Mouse (Mus musculus): ENCODE measurements around the gene Olfr823. TPM values are rescaled to one million over a fixed set of nuclear protein-coding genes. Genes with fewer than 3 reads are reported as not detected.
"Not testable (repeated sequence)": the region's sequence is repeated elsewhere in the genome, so short reads cannot be mapped to it uniquely, and the experiment has no call there.

Gene Olfr823
- not detected in 2 replicates for polyA plus RNA-seq (2015; fragmentation: Nextera tagmentation; extraction: Ambion mirVana)

DNA sequence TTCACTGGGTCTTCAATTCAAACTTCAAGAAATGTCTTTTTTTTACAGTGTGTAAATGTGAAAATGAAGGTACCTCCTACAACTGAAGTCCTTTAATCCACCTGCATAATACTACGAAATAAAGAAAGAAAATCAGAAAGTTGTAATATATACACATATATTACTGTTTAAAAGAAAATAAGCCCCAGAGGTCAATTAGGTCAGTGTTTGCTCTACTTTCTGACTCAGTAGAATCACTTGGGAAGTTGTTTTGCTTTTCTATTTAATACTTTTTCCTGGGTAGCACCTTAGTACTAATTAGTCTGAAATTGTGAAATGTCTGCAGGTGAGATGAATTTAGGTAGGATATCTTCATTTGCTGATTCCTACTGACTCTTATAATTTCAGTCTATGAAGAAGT lies at the start of gene Olfr823:
TSS of gene Olfr823 (minus strand) at position 101 of the 400 bp plus-strand sequence.
- not testable (repeated sequence) for H3K9ac ChIP-seq; H3K36me3 ChIP-seq; H3K27ac ChIP-seq; H3K9me3 ChIP-seq (replicated peaks); H3K4me3 ChIP-seq; ATAC-seq (replicated peaks; ENCODE audit: insufficient number of reproducible peaks, insufficient read depth, low FRiP score, low read depth); H3K27me3 ChIP-seq; H3K4me2 ChIP-seq; H3K4me1 ChIP-seq (replicated peaks)
- 92% methylated on average over 1 of the region's 1 CpGs for WGBS

DNA sequence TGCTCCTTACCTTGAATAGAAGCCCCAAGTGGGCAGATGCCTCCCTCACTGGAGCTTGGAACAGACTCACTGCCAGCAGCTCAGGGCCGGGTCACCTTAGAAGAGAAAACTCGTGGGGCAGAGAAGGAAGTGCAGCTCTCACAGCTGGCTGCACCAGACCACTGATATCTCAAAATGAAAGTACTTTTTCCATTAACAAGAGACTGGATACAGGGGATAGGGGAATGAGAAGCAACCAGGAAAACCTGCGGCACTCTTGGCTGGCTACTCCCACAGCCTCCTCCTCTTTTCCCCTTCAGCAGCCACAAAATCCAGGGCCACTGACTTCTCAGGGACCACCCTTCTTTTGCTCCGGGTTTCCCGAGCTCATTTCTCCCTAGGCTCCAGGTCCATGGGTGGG lies 28.9 kb upstream of the Olfr823 start:
- no peaks in the 10 kb centered on the region for H3K4me1 ChIP-seq (replicated peaks)
- no peak overlapping the region for H3K4me3 ChIP-seq
- 66% methylated on average over 5 of the region's 5 CpGs for WGBS
- H3K9me3 ChIP-seq (replicated peaks), result no peaks in the 10 kb centered on the region
- H3K9ac ChIP-seq, result no peak overlapping the region
- no peak overlapping the region for H3K4me2 ChIP-seq
- no peaks in the 10 kb centered on the region for H3K27me3 ChIP-seq
- H3K27ac ChIP-seq, result no peak overlapping the region
- no peaks in the 10 kb centered on the region for H3K36me3 ChIP-seq
- no peak for ATAC-seq (replicated peaks; ENCODE audit: insufficient number of reproducible peaks, insufficient read depth, low FRiP score, low read depth)

DNA sequence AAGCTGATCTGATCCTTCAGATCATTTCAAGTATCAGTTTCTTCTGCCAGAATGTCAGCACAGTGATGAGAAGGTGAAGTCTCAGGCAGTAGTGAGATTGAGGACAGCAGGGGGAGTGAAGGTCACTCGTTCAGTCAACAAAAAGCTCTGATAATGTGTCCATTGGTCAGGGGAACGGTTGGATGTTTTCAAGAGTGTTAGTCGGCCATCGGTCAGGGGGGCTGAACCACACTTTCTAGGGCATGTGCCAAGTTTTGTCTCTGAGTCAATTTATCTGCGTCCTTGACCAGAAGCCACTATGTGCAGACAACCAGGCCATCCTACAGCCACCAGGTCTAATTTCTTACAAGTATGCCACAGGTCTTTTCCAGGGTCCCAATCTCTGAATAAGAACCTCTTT lies 27.3 kb upstream of the Olfr823 start:
- H3K4me1 ChIP-seq (replicated peaks); ATAC-seq (replicated peaks; ENCODE audit: insufficient number of reproducible peaks, insufficient read depth, low FRiP score, low read depth); H3K4me3 ChIP-seq; H3K9ac ChIP-seq; H3K4me2 ChIP-seq; H3K27me3 ChIP-seq; H3K9me3 ChIP-seq (replicated peaks); H3K36me3 ChIP-seq; H3K27ac ChIP-seq: not testable (repeated sequence)
- WGBS, result 65% methylated on average over 5 of the region's 5 CpGs

DNA sequence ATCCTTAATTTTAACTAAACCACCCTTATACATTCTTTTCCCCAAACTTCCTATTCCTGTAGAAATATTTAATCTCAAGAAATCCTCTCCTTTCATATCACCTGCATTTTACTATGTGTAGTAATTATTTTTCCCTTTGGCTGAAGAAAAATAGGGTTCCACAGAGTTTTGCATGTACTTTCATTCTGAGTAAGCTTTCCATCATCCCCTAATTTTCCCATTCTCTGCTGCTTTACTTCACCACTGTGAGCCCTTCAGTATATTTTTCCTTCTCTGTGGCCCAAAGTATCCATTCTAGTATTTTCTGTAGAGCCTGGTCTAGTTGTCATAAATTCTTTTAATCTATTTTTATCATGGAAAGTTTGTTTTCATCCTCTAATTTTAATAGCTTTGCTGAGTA lies 19.6 kb upstream of the Olfr823 start:
- no peak overlapping the region for H3K4me2 ChIP-seq
- H3K27ac ChIP-seq, result no peak overlapping the region
- no peaks in the 10 kb centered on the region for H3K4me1 ChIP-seq (replicated peaks)
- no peaks in the 10 kb centered on the region for H3K36me3 ChIP-seq
- no peaks in the 10 kb centered on the region for H3K27me3 ChIP-seq
- H3K9ac ChIP-seq, result no peak overlapping the region
- H3K9me3 ChIP-seq (replicated peaks), result no peaks in the 10 kb centered on the region
- ATAC-seq (replicated peaks; ENCODE audit: insufficient number of reproducible peaks, insufficient read depth, low FRiP score, low read depth), result no peak
- no peak overlapping the region for H3K4me3 ChIP-seq

DNA sequence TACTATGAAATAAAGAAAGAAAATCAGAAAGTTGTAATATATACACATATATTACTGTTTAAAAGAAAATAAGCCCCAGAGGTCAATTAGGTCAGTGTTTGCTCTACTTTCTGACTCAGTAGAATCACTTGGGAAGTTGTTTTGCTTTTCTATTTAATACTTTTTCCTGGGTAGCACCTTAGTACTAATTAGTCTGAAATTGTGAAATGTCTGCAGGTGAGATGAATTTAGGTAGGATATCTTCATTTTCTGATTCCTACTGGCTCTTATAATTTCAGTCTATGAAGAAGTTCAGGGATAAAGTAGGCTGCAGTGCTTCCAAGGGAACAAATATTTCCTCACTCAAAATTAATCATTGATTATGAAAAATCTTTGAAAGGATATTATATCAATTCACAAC lies 14.7 kb upstream of the Olfr823 start, which contains the start of gene Olfr824:
TSS of gene Olfr824 (minus strand) at position 101 of the 400 bp plus-strand sequence.
- H3K9ac ChIP-seq; H3K9me3 ChIP-seq (replicated peaks); H3K4me2 ChIP-seq; H3K4me3 ChIP-seq; H3K4me1 ChIP-seq (replicated peaks); H3K27ac ChIP-seq; H3K36me3 ChIP-seq; H3K27me3 ChIP-seq; ATAC-seq (replicated peaks; ENCODE audit: insufficient number of reproducible peaks, insufficient read depth, low FRiP score, low read depth): not testable (repeated sequence)

DNA sequence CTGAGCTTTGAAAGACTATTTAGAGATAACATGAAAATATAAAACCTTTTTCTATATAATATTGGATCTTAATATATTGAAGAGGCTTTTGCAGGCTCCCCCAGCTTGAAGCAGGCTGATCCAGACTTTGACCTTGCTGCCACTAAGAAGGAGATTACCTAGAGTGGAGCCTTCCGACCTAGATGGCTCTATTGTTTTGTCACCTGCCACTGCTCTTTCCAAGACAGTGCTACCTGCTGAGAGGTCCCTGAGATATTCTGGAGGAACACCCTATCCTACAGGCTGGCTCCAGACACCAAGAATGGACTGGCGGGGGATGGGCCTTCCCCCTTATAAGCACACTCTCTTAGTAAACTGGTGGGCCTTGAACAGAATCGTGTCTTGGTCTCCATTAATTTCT lies 862 bp upstream of the Olfr823 start:
- not testable (repeated sequence) for H3K4me2 ChIP-seq; H3K4me1 ChIP-seq (replicated peaks); H3K9ac ChIP-seq; ATAC-seq (replicated peaks; ENCODE audit: insufficient number of reproducible peaks, insufficient read depth, low FRiP score, low read depth); H3K27ac ChIP-seq; H3K9me3 ChIP-seq (replicated peaks); H3K36me3 ChIP-seq; H3K27me3 ChIP-seq; H3K4me3 ChIP-seq
- 61% methylated on average over 3 of the region's 3 CpGs for WGBS

DNA sequence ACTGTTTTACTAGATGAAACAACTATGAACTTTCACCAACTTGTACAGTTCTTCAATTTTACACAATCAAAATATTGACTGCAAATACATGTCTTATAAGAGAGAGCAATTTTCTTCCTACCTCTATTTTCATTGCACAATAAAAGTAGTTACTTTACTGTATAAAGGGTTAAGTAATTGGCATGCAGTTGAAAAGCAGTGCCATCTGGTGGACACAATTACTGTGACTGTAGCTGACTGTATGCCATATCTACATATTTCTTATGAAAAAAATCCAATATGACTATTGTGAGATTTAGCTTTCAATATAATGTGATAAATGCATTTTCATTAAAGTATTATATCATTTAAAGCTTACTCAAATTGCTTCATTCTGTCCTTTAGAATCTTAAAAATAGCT lies 19.1 kb downstream of the Olfr823 start:
- no peaks in the 10 kb centered on the region for H3K4me1 ChIP-seq (replicated peaks)
- no peak overlapping the region for H3K9ac ChIP-seq
- H3K27ac ChIP-seq, result no peak overlapping the region
- no peak overlapping the region for H3K4me3 ChIP-seq
- H3K36me3 ChIP-seq, result no peaks in the 10 kb centered on the region
- no peak overlapping the region for H3K4me2 ChIP-seq
- no peaks in the 10 kb centered on the region for H3K9me3 ChIP-seq (replicated peaks)
- no peak for ATAC-seq (replicated peaks; ENCODE audit: insufficient number of reproducible peaks, insufficient read depth, low FRiP score, low read depth)
- no peaks in the 10 kb centered on the region for H3K27me3 ChIP-seq

DNA sequence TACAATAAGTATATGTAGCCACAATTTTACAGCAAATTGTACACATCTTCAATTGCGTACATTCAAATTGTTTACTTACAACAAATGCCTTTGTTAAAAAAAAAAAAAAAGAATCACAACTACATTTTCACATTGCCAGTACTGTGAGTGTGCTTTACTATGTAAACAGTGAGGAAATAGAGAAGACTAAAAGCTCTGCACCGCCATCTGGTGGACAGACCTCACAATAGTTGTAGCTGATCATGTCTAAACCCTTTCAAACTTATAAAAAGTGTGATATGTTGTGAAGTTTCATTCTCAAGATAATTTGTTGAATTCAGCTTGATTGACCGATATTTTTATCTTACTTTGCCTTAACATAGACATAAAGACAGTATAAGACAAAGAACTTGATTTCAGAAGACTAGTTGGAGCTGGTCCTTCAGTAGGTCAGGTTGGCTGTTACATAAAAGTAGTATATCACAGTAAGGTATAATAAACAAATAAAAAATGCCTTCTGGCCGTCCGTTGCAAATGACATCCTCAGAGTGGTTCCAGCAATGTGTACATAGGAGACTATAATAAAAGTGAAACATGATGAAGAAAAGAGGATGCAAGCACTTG lies 22.2 kb downstream of the Olfr823 start:
- Histone ChIP-seq H3K4me1 (replicated peaks) (no peaks in the 10 kb centered on the region), H3K9me3 (replicated peaks) (no peaks in the 10 kb centered on the region), H3K4me3 (no peak overlapping the region), H3K27ac (no peak overlapping the region), H3K4me2 (no peak overlapping the region), H3K36me3 (no peaks in the 10 kb centered on the region), H3K9ac (no peak overlapping the region), H3K27me3 (no peaks in the 10 kb centered on the region)
- 12% methylated on average over 5 of the region's 5 CpGs for WGBS
- ATAC-seq (replicated peaks; ENCODE audit: insufficient number of reproducible peaks, insufficient read depth, low FRiP score, low read depth), result no peak

DNA sequence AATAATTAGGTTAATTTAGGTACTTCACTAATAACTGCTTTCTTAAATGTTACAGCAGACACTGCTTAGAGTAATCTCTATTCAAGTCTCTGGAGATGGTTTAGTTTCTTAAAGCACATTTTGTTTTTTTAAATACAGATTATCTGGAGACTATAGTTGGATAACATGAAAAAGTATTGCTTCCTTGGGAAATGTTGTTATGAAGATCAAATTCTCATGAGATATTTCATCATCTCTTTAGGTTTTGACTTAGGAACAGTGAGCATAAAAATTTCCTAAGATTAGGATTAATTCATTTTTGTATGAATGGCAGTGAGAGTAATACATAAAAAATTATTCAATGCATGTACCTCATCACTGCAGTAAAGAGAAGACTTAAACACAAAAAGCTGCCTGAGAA lies 44.3 kb downstream of the Olfr823 start, which contains the start of gene Olfr822:
TSS of gene Olfr822 (plus strand) at position 301 of the 400 bp plus-strand sequence.
- no peak for ATAC-seq (replicated peaks; ENCODE audit: insufficient number of reproducible peaks, insufficient read depth, low FRiP score, low read depth)
- Histone ChIP-seq H3K4me2 (no peak within 1 kb of the TSS), H3K27ac (no peak within 1 kb of the TSS), H3K9ac (no peak within 1 kb of the TSS), H3K27me3 (no peaks in the 10 kb centered on the region), H3K9me3 (replicated peaks) (no peaks in the 10 kb centered on the region), H3K4me3 (no peak within 1 kb of the TSS), H3K36me3 (no peaks in the 10 kb centered on the region), H3K4me1 (replicated peaks) (no peaks in the 10 kb centered on the region)

Other genes starting within 250 kb of the Olfr823 start
- not detected in 2 replicates for gene Olfr814, start 235.5 kb downstream of the Olfr823 start, polyA plus RNA-seq (2015; fragmentation: Nextera tagmentation; extraction: Ambion mirVana)
- not detected in 2 replicates for gene Olfr815, start 209.5 kb downstream of the Olfr823 start, polyA plus RNA-seq (2015; fragmentation: Nextera tagmentation; extraction: Ambion mirVana)
- not detected in 2 replicates for gene Olfr816, start 199.8 kb downstream of the Olfr823 start, polyA plus RNA-seq (2015; fragmentation: Nextera tagmentation; extraction: Ambion mirVana)
- not detected in 2 replicates for gene Olfr818, start 166.3 kb downstream of the Olfr823 start, polyA plus RNA-seq (2015; fragmentation: Nextera tagmentation; extraction: Ambion mirVana)
- not detected in 2 replicates for gene Olfr819, start 148.1 kb downstream of the Olfr823 start, polyA plus RNA-seq (2015; fragmentation: Nextera tagmentation; extraction: Ambion mirVana)
- not detected in 2 replicates for gene Olfr247, start 139.2 kb downstream of the Olfr823 start, polyA plus RNA-seq (2015; fragmentation: Nextera tagmentation; extraction: Ambion mirVana)
- not detected in 2 replicates for gene Gm10310, start 130.3 kb downstream of the Olfr823 start, polyA plus RNA-seq (2015; fragmentation: Nextera tagmentation; extraction: Ambion mirVana)
- not detected in 2 replicates for gene Olfr820, start 102.8 kb downstream of the Olfr823 start, polyA plus RNA-seq (2015; fragmentation: Nextera tagmentation; extraction: Ambion mirVana)
- gene Olfr821, start 85.0 kb downstream of the Olfr823 start, polyA plus RNA-seq (2015; fragmentation: Nextera tagmentation; extraction: Ambion mirVana), result not detected in 2 replicates
- not detected in 2 replicates for gene Olfr822, start 44.2 kb downstream of the Olfr823 start, polyA plus RNA-seq (2015; fragmentation: Nextera tagmentation; extraction: Ambion mirVana)
- not detected in 2 replicates for gene Olfr824, start 14.6 kb upstream of the Olfr823 start, polyA plus RNA-seq (2015; fragmentation: Nextera tagmentation; extraction: Ambion mirVana)
- not detected in 2 replicates for gene Olfr825, start 51.4 kb upstream of the Olfr823 start, polyA plus RNA-seq (2015; fragmentation: Nextera tagmentation; extraction: Ambion mirVana)
- not detected in 2 replicates for gene Olfr826, start 68.8 kb upstream of the Olfr823 start, polyA plus RNA-seq (2015; fragmentation: Nextera tagmentation; extraction: Ambion mirVana)
- gene Olfr827, start 99.0 kb upstream of the Olfr823 start, polyA plus RNA-seq (2015; fragmentation: Nextera tagmentation; extraction: Ambion mirVana), result not detected in 2 replicates
- gene Neurod4, start 164.9 kb upstream of the Olfr823 start, polyA plus RNA-seq (2015; fragmentation: Nextera tagmentation; extraction: Ambion mirVana), result not detected in 2 replicates
- 0.73 and 5.4 TPM in 2 replicates for gene Tespa1, start 207.5 kb upstream of the Olfr823 start, polyA plus RNA-seq (2015; fragmentation: Nextera tagmentation; extraction: Ambion mirVana)

Measured in heart, embryonic 15.5 days (tissue).